Mouse (Mus musculus): Measurements from ENCODE around the gene Tbc1d22b. TPM values are rescaled to one million over a fixed set of nuclear protein-coding genes. Genes with fewer than 3 reads are reported as not detected.
A peak's percentile ranks its signal among the peaks of the same experiment; 100 is the strongest.

The Tbc1d22b gene
- total RNA-seq (2012; rRNA removed) (8.0 and 9.4 TPM in 2 replicates), polyA plus RNA-seq (2012; ENCODE audit: insufficient read depth in 1 of 2, insufficient read length in 2 of 2, low read depth in 1 of 2, low replicate concordance in 2 of 2, missing spikeins in 1 of 2) (10 to 100 TPM; 30.7 to 53.8 TPM)

- Histone ChIP-seq H3K36me3 (ENCODE audit: control insufficient read depth in 1 of 2, insufficient read depth in 2 of 2, low read length in 2 of 2) (peaks cover 0 to 23% of the 10 kb centered on the region in 2 experiments; a peak in 2 of 4 replicates), H3K27ac (ENCODE audit: control insufficient read depth, low read depth, low read length) (peak within 1 kb of the TSS; percentile 74)
- 0 out of 2 replicates have a peak, but pooled peaks have one; percentile 53 for TF ChIP-seq MAZ (IDR thresholded peaks at IDR 0.05; ENCODE audit: low read depth, low read length)
- TF ChIP-seq RCOR1 (IDR thresholded peaks at IDR 0.05; ENCODE audit: low read depth, low read length), result 0 out of 2 replicates have a peak, but pooled peaks have one; percentile 11
- no peak for TF ChIP-seq SMC3 (IDR thresholded peaks at IDR 0.05; ENCODE audit: low read depth, low read length)
- TF ChIP-seq POLR2A (IDR thresholded peaks at IDR 0.05; ENCODE audit: control insufficient read depth in 1 of 2, insufficient read depth in 1 of 2, low read depth in 1 of 2, low read length in 2 of 2, poor library complexity in 1 of 2), result peak; percentile 57 to 84; a peak in 2 of 4 replicates
- peak; percentile 52; the same call in 1 of the 2 replicates for TF ChIP-seq TCF12 (IDR thresholded peaks at IDR 0.05; ENCODE audit: low read depth, low read length)
- no peak for TF ChIP-seq GABPA (IDR thresholded peaks at IDR 0.05; ENCODE audit: low read depth, low read length)
- 0 out of 2 replicates have a peak, but pooled peaks have one; percentile 54 for TF ChIP-seq ZMIZ1 (IDR thresholded peaks at IDR 0.05; ENCODE audit: low read depth, low read length)
- peak; percentile 39 for TF ChIP-seq NELFE (IDR thresholded peaks at IDR 0.05; ENCODE audit: low read depth, low read length)
- TF ChIP-seq HCFC1 (IDR thresholded peaks at IDR 0.05; ENCODE audit: low read depth, low read length), result peak; percentile 81
- no peak; the same call in 1 of the 2 replicates for TF ChIP-seq KAT2A (conservative IDR thresholded peaks at IDR 0.05; ENCODE audit: low read depth, low read length)
- TF ChIP-seq TBP (IDR thresholded peaks at IDR 0.05; ENCODE audit: low read depth, low read length), result 0 out of 2 replicates have a peak, but pooled peaks have one; percentile 4
- 0 out of 2 replicates have a peak, but pooled peaks have one; percentile 20 for TF ChIP-seq SIN3A (IDR thresholded peaks at IDR 0.05; ENCODE audit: low read length)
- TF ChIP-seq USF1 (IDR thresholded peaks at IDR 0.05; ENCODE audit: low read depth, low read length), result 0 out of 2 replicates have a peak, but pooled peaks have one; percentile 38
Observed at GRCm38 (mm10) chr17:29549543-29550428, at the start of gene Tbc1d22b, which contains the start of gene Gm17657. Tbc1d22b (plus strand) TSS chr17:29549785. Gm17657 (minus strand) TSS chr17:29549638.

GRCm38 (mm10) chr17:29500243-29500740 lies 49.3 kb upstream of the Tbc1d22b start:
- H3K79me2 ChIP-seq (ENCODE audit: control insufficient read depth, insufficient read depth, low read length, poor library complexity), result no peaks in the 10 kb centered on the region; the same call in 1 of the 2 replicates
- DNase-seq (ENCODE audit: low read depth, low spot score), result peak; percentile 77
- peak overlapping the region; percentile 94 for H3K27ac ChIP-seq (ENCODE audit: control insufficient read depth, low read depth, low read length)
- peak overlapping the region; percentile 65 for H3K9ac ChIP-seq (ENCODE audit: control insufficient read depth, low read depth, low read length, poor library complexity, severe bottlenecking)
- H3K9me3 ChIP-seq (replicated peaks; ENCODE audit: insufficient read depth, low read length), result no peaks in the 10 kb centered on the region
- H3K4me3 ChIP-seq (ENCODE audit: control insufficient read depth in 1 of 2, insufficient read depth in 1 of 2, low read depth in 2 of 2, low read length in 2 of 2), result peak overlapping the region in 1 of 2 experiments; percentile 10; a peak in 2 of 4 replicates
- peaks cover 0 to 45% of the 10 kb centered on the region in 2 experiments; a peak in 2 of 4 replicates for H3K36me3 ChIP-seq (ENCODE audit: control insufficient read depth in 1 of 2, insufficient read depth in 2 of 2, low read length in 2 of 2)
- no peaks in the 10 kb centered on the region for H3K27me3 ChIP-seq (ENCODE audit: control insufficient read depth in 1 of 2, insufficient read depth in 2 of 2, low read length in 2 of 2)
- peaks cover 4 to 51% of the 10 kb centered on the region in 2 experiments; a peak in 3 of 4 replicates for H3K4me1 ChIP-seq (ENCODE audit: control insufficient read depth in 1 of 2, insufficient read depth in 2 of 2, low read length in 2 of 2)
- no peak for TF ChIP-seq CHD1 (IDR thresholded peaks at IDR 0.05; ENCODE audit: low read depth, low read length)
- no peak for TF ChIP-seq USF2 (IDR thresholded peaks at IDR 0.05; ENCODE audit: borderline replicate concordance in 1 of 2, insufficient read depth in 1 of 2, low read depth in 1 of 2, low read length in 2 of 2)
- no peak for TF ChIP-seq NRF1 (IDR thresholded peaks at IDR 0.05; ENCODE audit: insufficient read depth, low read depth, low read length, poor library complexity, severe bottlenecking)
- TF ChIP-seq MXI1 (IDR thresholded peaks at IDR 0.05; ENCODE audit: low read depth, low read length), result no peak
- no peak for TF ChIP-seq SIN3A (IDR thresholded peaks at IDR 0.05; ENCODE audit: low read length)
- no peak for TF ChIP-seq GABPA (IDR thresholded peaks at IDR 0.05; ENCODE audit: low read depth, low read length)
- TF ChIP-seq JUND (IDR thresholded peaks at IDR 0.05; ENCODE audit: low read depth, low read length), result no peak
- TF ChIP-seq ZC3H11A (IDR thresholded peaks at IDR 0.05; ENCODE audit: low read depth, low read length), result no peak
- TF ChIP-seq TAL1 (IDR thresholded peaks at IDR 0.05; ENCODE audit: low read length), result no peak
- TF ChIP-seq KAT2A (conservative IDR thresholded peaks at IDR 0.05; ENCODE audit: low read depth, low read length), result no peak
- no peak for TF ChIP-seq MYC (IDR thresholded peaks at IDR 0.05; ENCODE audit: low read depth, low read length)
- no peak for TF ChIP-seq MEF2A (IDR thresholded peaks at IDR 0.05; ENCODE audit: extremely low read depth, insufficient replicate concordance, low read depth, low read length, poor library complexity, severe bottlenecking)
- TF ChIP-seq ZMIZ1 (IDR thresholded peaks at IDR 0.05; ENCODE audit: low read depth, low read length), result no peak
- TF ChIP-seq HCFC1 (IDR thresholded peaks at IDR 0.05; ENCODE audit: low read depth, low read length), result no peak
- TF ChIP-seq POLR2AphosphoS2 (IDR thresholded peaks at IDR 0.05; ENCODE audit: low read length), result no peak
- no peak for TF ChIP-seq RAD21 (IDR thresholded peaks at IDR 0.05; ENCODE audit: low read depth, low read length)
- TF ChIP-seq ETS1 (IDR thresholded peaks at IDR 0.05; ENCODE audit: low read depth, low read length), result no peak
- no peak for TF ChIP-seq MYB (IDR thresholded peaks at IDR 0.05; ENCODE audit: low read depth, low read length)

More at GRCm38 (mm10) chr17:29549543-29550428, at the start of gene Tbc1d22b, which contains the start of gene Gm17657:
- Histone ChIP-seq H3K9ac (ENCODE audit: control insufficient read depth, low read depth, low read length, poor library complexity, severe bottlenecking) (peak within 1 kb of the TSS; percentile 97), H3K4me1 (ENCODE audit: control insufficient read depth in 1 of 2, insufficient read depth in 2 of 2, low read length in 2 of 2) (peaks cover 14 to 19% of the 10 kb centered on the region in 2 experiments), H3K79me2 (ENCODE audit: control insufficient read depth, insufficient read depth, low read length, poor library complexity) (peaks cover 22% of the 10 kb centered on the region), H3K27me3 (ENCODE audit: control insufficient read depth in 1 of 2, insufficient read depth in 2 of 2, low read length in 2 of 2) (no peaks in the 10 kb centered on the region), H3K4me3 (ENCODE audit: control insufficient read depth in 1 of 2, insufficient read depth in 1 of 2, low read depth in 2 of 2, low read length in 2 of 2) (peak within 1 kb of the TSS; percentile 78 to 99), H3K9me3 (replicated peaks; ENCODE audit: insufficient read depth, low read length) (no peaks in the 10 kb centered on the region)
- DNase-seq (ENCODE audit: low read depth, low spot score), result peak; percentile 97

All from MEL (cell line).